Mouse (Mus musculus) T-cell, adult 2 months (primary cell): Measurements from ENCODE around the gene Tekt1.

ENCODE experiments used
- DNase-seq: peaks from one replicate; pipeline ENCODE4 v3.0.0; 2022; ENCODE audit warnings: low spot score

The Tekt1 gene

DNA sequence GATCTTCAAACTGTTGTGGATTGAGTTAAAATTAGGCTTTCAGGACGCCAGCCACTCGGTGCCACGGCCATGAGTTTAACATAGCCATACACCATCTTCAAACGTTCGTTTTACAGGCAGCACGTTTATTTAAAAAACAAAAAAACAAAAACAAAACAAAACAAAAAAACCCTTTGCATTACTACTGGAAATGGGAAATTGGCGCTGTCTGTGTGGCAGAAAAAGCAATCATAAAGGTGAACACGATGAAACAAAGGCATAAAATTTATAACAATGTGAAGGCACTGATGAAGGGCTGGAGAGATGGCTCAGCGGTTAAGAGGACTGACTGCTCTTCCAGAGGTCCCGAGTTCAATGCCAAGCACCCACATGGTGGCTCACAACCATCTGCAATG, at the start of gene Tekt1:
TSS of gene Tekt1 (minus strand) at position 96 of the 395 bp plus-strand sequence.
- no peak for DNase-seq

DNA sequence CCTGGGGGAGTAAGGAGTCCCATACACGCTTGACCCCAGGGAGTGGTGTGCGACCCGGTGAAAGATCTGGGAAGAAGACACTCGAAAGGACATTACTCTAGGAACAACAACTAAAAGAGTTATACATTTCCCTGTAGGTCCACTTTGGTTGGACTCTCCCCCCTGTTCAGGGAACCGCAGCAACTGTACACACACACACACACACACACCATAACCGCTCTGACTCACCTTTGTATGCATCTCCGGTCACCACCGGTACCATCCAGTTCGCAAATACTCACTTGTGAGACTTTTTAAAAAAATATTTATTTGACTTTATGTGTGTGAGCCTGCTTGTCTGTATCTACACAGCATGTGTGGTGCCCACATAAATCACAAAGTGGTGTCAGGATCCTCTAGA, 49.7 kb upstream of the Tekt1 start:
- no peak for DNase-seq

DNA sequence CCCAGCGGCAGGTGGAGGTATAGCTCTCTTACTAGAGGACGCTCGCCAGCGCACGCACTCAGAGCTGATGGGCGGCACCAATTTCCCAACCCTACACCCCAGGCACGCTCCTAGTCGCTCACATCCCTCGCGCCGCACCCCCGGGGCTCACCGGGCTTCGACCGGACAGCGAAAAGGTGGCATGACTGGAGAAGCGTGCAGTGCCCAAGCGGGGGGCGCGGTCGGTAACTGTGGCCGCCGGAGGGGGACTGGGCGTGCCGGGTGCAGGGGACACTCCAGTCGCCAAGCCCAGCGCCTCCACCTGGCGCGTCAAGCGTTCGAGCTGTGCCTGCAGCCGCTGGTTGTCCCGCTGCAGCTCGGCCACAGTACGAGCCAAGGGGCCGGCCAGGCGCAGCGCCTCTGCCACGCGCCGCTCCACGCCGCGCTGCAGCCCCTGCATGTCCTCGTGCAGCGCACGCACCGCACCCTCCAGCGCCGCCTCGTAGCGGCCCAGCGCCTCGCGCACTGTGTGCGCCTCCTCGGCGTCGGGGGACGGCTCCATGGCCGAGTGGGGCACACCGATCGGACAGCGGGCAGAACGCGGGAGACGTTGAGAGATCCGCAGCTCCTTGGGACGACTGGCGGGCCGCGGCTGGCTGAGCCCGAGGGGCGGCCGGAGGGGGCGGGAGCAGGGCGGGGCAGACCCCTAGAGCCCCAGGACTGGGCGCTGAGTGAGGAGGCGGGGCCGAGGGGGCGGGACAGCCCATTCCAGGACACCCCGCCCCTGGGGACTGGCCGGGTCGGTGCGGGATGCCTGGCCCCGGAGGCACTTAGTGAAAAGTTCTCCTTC, 49.1 kb upstream of the Tekt1 start, which contains the start of gene Smtnl2:
TSS of gene Smtnl2 (minus strand) at position 621 of the 829 bp plus-strand sequence.
- DNase-seq = no peak

DNA sequence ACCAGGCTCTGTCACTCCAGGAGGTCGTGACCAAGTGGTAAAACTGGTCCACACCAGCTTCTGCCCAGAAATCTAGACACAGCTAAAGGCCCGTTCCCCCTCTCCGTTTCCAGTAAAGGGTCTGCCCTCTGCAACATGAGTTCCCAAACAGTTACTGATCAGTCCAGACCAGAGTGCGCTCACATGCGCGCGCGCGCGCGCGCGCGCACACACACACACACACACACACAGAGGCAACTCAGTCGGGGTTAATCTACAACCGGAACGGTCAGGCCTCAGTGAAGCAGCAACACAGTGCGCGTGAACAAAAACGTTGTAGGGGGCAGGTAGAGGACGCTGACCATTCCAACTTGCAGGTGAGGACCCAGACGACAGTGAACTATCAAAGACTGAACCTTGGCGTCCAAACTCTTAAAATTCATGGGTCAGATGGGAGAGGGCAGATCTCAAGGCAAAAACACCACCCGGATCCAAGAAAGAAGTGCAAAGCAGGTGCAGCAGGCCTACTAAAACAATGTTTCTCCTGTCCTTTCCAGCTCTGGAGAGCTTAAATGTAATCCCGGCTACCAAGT, 48.4 kb upstream of the Tekt1 start:
- DNase-seq = no peak

DNA sequence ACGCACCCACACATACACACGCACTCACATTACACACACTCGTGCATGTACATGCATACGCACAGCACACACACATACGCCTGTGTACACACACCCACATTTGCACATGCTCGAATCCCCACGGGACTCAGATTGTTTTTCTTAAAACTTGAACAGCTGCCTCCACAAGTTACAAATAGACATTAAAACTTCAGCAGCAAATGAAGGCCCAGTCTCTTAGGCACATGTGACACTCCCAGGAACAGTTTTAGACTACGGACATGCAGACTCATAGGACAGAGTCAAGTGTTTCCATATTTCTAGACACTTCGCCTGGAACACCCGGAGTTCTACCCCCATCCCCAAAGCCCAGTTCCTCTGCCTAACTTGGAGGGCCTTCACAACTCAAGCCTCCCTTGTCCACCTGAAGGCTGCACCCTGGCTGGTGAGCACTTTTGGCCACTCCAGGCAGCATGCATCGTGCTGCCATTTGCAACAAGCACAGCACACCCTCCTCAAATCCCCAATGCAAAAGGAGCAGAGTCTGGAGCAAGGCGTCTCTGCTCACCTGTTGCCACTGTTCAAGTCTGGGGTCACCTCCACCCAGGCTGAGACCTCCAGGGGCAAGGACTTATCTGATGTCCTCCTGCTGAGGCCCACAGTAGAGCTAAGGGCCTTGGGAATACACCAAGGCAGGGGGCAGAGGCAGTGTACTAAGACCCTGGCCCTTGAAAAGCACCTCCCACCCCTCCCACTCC, 47.6 kb upstream of the Tekt1 start:
- DNase-seq = no peak

DNA sequence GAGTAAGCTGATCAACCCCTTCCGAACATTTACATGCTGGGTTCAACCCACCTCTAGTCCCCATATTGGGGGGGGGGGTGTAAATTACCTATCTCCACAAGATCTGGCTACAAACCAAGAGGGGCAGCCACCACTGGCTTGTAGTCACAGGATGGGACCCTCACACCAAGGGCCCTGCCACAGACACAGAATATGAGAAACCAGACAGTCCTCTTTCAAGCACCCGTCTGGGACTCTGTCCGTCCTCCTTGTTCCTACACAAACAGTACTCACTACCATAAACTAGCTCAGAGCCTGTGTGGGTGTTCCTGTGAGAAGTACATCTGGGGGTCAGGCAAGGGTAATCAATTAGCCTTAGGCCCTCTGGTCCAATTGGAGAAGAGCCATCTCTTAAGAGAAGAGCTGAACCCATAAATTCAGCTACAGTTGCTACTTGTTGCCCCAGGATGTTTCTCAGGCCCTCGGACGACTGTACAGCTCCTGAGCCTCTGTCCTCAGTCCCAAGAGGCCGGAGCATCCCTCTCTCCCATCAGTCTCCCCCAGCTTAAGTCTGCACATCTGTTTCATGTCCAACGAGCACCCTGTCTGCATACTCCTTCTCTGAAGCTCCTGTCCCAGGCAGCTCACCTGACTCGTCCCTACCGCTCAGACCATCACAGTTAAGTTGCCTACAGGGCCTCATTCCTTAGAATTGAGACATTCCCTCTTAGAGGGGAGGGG, 46.4 kb upstream of the Tekt1 start:
- no peak for DNase-seq

DNA sequence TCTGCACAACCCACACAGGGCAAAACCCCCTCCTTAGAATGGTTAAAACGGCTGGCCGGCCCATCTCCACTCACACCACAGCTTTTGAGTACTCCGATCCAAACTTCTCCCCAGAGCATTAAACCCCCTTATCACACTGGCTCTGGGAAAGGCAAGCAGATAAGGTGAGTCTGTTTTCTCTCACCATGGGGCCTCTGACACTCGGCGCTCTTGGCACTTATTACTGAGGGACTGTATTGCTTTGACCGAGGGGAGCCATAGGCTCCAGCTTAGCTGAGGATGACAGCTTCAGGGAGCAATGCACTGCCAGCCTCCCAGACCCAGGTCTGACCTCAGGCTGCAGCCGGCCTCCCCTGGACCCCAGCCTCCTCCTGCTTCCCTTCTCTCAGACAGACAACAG, 45.3 kb upstream of the Tekt1 start:
- DNase-seq = no peak

DNA sequence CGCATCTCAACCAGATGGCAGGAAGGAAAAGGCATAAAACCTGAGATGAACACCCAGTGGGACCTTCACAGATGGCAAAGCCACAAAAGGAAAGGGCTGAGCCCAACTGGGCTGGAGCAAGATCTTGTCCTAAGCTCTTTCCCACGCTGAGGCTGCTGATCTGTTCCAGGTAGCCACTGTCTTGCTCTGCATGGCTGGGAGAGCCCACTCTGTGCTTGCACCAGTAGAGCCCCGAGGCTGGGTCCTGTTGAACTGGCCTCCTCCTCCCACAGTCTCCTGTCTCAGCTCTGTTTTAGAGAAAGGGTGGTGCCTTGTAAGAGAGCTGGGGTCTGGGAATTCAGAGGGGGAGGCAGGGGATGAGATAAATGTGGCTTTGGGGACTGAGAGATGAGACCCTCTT, 44.8 kb upstream of the Tekt1 start:
- DNase-seq = no peak

DNA sequence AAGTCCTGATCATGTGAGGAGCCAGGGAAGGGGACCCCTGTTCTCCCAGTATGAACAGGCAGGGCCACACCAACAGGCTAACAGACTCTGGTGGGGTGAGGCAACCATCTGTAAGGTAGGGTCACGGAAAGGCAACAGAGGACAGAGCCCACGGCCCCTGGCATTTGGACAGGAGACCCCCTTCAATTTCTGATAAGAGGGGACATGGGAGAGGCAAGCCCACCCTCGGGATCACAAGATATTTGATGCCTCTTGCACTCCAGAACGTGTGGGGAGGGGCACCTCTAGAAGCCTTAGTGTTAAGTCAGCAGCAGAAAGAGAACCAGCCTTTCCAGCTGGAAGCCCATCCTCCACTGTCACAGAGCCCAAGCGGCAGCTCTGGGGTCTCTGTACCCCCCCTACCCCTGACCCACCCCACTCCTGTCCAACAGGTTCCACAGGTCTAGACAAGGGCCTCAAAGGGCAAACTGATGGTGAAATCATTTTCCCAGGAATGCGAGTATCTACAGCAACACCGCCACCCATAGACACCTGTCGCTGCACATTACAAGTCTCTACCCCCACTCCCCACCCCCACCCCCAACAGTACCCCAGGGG, 43.9 kb upstream of the Tekt1 start:
- DNase-seq = no peak

DNA sequence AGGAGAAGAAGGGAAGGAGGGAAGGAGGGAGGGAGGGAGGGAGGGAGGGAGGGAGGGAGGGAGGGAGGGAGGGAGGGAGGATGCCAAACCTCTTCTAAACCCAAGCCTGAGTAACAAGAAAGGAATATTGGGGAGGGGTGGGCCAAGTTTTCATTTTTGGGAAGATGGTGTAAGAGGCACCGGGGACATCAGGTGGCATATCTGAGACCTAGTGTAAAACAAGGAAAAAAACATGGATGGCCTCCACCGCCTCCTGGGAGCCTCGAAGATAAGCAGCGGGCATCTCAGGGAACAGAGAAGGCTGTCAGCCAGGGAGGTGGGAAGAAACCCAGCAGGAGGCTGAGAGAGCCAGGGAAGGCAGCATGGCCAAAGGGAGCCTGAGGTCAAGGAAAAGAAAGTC, 43.3 kb upstream of the Tekt1 start:
- no peak for DNase-seq

DNA sequence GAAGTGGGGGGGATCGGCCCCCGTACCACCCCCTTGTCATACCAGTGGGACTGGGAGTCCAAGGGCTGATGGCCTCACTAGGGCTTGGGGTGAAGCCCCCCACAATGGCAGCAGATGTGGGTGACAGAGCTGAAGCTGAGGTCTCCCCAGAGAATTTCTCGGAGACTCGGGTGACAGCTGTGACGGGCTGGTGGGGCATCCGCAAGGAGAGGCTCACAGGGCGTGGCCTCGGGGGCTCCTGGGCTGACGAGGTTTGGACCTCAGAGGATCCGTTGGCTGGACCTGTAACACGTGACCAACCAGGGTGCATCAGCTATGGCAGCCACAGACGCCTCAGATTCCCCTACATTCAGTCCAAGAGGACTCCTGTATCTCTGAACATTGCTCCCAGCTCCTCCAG, 40.7 kb upstream of the Tekt1 start:
- DNase-seq = no peak

DNA sequence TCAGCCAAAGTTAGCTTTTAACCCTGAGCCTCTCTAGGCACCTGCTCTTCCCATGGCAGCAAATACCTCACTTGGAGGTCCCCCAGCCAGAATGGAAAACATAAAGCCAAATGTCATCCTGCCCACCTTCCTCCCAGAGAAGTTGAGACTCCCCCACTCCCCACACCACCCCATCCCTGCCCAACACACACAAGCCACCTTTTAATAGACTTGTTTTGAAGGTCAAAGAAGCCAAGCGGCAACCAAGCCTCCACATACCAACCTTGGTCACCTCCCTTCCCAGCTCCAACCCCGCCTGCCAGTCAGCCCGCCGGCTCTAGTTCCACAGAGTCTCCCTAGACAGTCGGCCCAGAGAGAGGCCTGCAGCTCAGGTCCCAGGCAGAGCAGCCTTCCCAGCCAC, 39.8 kb upstream of the Tekt1 start:
- no peak for DNase-seq

DNA sequence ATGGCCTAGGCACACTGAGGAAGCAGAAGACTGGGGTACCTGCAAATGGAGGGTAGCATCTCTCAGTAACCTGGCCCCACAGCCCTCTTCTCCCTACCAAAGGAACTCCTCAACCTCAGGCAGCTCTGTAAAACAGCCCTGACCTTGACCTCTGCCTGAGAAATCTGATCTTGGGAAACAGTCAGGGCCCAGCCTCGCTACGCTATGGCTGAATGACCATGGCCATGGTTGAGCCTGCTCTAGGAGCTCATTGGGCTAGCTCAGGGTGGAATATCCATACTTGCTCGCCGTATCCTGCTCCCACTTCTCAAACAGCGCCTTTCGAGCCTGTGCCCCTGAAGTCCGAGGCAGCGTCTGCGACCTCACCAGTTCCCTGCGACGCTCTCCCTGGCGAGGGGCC, 38.8 kb upstream of the Tekt1 start:
- no peak for DNase-seq

DNA sequence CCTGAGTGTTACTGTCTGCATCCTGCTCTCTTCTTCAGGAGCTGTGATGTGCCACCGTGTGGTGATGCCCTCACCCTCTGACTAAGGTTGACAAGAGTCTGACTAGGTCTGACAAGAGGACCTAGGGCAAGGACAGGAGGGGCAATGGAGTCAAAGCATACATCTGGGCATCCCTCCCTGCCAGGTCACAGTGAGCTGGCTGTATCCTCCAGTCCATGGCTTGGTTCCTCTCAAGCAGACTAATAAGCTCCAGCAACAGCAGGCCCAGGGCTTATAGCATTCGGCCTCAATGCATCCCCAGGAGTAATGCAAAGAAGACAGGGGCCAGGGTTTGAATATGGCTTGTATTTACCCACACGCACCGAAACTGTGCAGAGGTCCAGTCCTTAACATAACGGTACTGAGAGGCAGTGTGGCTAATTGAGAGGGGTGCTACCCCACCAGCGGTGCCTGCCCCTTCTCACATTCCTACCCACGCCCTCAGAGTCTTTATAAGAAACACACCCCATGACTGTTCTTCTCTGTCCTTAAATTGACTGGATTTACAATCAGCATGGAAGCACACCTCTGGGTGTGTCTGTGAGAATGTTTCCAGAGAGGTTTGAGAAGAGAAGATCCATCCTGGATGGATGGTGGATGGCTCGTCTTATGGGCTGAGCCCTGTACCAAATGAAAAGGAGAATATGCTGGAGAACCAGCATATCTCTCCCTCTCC, 35.7 kb upstream of the Tekt1 start:
- no peak for DNase-seq

DNA sequence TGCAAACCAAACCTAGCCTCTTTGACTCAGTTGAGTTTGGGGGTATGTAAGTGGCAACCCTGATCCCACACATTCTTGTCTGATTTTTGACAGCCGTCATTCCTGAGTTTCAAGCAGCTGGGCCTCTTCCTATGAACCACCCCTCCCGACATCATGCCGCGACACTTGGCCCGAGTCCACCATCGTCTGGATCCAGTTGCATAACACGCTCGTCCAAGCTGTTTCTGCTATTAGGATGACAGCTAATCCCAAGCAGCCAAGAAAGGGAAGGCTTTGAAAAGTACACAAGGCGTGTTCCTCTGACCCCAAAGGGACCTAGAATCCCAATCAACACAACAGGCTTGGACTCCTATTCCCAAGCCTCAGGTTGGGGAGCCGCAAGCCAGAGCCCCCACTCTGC, 34.8 kb upstream of the Tekt1 start:
- DNase-seq = no peak

DNA sequence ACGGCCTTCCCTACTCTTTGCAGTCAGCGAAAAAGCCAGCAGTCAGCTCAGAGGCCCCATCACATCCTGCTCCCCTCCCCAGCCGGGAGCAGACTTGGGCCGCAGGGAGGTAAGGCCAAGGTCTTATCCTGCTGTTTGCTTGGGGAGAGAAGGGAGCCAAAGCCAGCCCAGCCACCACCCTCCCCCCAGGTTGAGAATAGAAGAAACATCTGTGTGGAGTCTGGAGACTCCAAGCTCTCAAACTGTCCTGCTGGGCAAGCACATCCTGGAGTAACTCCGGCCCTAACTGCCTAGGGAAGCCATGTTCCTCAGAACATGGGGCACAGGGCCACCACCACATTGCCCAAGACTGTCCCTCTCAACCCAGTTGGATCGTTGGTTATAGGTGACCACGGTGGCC, 34.4 kb upstream of the Tekt1 start:
- no peak for DNase-seq

DNA sequence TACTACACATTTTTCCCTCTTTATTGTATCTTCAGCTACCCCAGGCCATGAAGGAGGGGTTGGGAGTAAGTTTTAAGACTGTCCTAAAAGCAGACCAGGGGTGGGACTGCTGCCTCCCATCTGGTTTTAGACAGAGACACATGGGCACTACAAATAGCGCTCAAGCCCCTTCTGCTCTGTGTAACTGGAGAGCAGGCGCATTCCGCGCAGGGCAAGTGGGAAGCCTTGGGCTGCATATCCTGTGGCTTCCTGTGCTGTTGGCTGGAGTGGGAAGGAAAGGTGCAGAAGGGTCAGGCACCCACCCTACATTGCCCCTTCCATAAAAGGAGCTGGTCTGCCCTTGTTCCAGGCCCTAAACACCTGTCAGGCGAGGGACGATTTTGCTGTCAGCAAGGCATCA, 33.4 kb upstream of the Tekt1 start:
- DNase-seq = no peak

DNA sequence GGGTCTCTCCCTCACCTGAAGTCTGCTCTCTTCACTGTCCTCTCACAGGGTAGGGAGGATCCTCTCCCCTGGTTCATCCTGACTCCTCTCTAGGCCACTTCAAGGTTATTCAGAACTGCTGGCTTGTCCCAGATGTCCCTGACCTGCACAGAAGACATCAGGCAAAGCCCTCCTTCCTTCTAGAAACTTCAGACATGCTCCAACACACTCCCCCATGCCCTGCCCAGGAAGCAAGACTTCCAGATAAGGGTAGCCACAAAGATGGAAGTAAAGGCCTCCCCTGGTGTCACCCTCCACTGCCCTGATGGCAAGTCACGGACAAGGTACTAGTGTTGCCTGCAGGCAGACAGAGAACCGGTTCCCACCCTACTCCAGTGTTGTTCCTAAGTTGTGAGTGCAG, 32.5 kb upstream of the Tekt1 start:
- DNase-seq = no peak

DNA sequence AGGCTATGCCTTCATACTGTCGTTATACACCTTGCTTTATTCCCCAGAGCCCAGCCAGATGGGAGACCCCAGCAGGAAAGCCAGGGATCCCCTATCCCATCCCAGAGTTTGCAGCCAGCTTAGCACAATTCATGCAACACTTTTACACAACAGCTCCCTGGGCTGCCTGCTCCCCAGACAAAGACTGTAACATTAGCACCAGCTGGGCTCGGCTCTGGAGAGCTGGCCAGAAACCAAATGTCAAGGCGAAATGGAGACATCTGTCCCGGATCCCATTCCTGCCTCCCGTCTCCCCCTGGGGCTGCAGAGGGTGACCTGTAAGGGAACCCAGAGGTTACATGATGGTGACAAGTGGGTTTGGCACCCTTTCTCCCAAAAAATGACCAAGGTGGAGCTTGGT, 31.4 kb upstream of the Tekt1 start:
- no peak for DNase-seq

DNA sequence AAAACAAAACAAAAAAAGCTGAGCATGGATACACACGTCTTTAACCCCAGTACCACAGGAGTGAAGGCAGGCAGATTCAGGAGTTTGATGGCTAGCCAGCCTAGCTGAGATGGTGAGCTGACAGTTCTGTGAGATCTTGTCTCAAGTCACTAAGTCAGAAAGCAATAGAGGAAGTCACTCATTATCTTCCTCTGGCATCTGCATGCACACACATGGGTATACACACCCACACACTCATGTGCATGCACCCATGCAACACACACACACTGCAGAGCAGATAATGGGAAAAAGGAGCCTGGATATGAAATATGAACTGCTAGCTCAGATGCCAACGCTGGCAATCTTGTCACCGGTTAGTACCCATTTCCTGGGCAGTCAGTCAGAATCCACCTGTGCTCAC, 31.0 kb upstream of the Tekt1 start:
- no peak for DNase-seq

DNA sequence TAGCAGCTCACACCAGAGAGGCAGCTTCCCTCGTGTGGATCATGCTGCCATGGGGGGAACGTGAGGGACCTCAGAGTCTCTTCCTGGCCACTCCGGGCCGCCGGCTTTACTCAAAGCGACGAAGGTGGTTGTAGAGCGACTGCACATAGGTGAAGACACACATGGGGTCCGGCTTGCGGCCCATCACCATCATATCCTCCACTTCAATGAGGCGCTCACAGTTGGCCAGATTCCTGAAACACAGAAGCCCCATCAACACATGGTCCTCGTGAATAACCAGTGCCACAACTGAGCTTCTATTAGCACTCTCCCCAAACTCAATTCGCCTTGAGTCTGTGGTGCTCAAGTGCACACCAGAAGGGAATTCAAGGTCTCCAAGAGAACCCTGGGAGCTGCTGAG, 28.9 kb upstream of the Tekt1 start:
- DNase-seq = no peak
